Mouse (Mus musculus): ENCODE measurements around the gene Ap1m2. TPM values are rescaled to one million over a fixed set of nuclear protein-coding genes. Genes with fewer than 3 reads are reported as not detected.

The Ap1m2 gene
- 3.1 and 4.9 TPM in 2 replicates for total RNA-seq (2023)

GRCm38 (mm10) chr9:21312134-21312533 is at the start of gene Ap1m2:
TSS of gene Ap1m2 (minus strand) at chr9:21312337.

GRCm38 (mm10) chr9:21320619-21321512 is 8.7 kb upstream of the Ap1m2 start, which contains the start of gene Slc44a2:
TSS of gene Slc44a2 (plus strand) at chr9:21320698.

GRCm38 (mm10) chr9:21291022-21291787 is 20.9 kb downstream of the Ap1m2 start, which contains the start of gene Cdkn2d:
TSS of gene Cdkn2d (minus strand) at chr9:21291407.

GRCm38 (mm10) chr9:21287571-21288402 is 24.4 kb downstream of the Ap1m2 start, which contains the start of gene Kri1:
TSS of gene Kri1 (minus strand) at chr9:21287969.

GRCm38 (mm10) chr9:21265000-21265561 is 47.1 kb downstream of the Ap1m2 start, which contains the start of gene Atg4d:
TSS of gene Atg4d (plus strand) at chr9:21265293.

GRCm38 (mm10) chr9:21248326-21248725 is 63.8 kb downstream of the Ap1m2 start, which contains the start of gene S1pr5:
TSS of gene S1pr5 (minus strand) at chr9:21248443.

Other genes with a start within 250 kb of the Ap1m2 start
- gene Zglp1, start 245.2 kb downstream of the Ap1m2 start, total RNA-seq (2023), result 1.2 TPM in 1 of 2 replicates, not detected in the other
- gene Gm49373, start 239.2 kb downstream of the Ap1m2 start, total RNA-seq (2023), result 0.51 and 0.82 TPM in 2 replicates
- 5.1 and 13.1 TPM in 2 replicates for gene Fdx1l, start 238.7 kb downstream of the Ap1m2 start, total RNA-seq (2023)
- 2.6 and 6.7 TPM in 2 replicates for gene Gm38431, start 220.3 kb downstream of the Ap1m2 start, total RNA-seq (2023)
- 46.4 and 48.2 TPM in 2 replicates for gene Raver1, start 220.3 kb downstream of the Ap1m2 start, total RNA-seq (2023)
- gene Tyk2, start 181.1 kb downstream of the Ap1m2 start, total RNA-seq (2023), result 36.5 and 51.5 TPM in 2 replicates
- 67.0 and 69.7 TPM in 2 replicates for gene Cdc37, start 162.4 kb downstream of the Ap1m2 start, total RNA-seq (2023)
- 4.1 and 5.6 TPM in 2 replicates for gene Pde4a, start 146.6 kb downstream of the Ap1m2 start, total RNA-seq (2023)
- gene Keap1, start 73.0 kb downstream of the Ap1m2 start, total RNA-seq (2023), result 22.5 and 23.8 TPM in 2 replicates
- gene S1pr5, start 63.9 kb downstream of the Ap1m2 start, total RNA-seq (2023), result 0.98 and 1.0 TPM in 2 replicates
- gene Atg4d, start 47.0 kb downstream of the Ap1m2 start, total RNA-seq (2023), result 42.8 and 57.4 TPM in 2 replicates
- 85.9 and 120 TPM in 2 replicates for gene Kri1, start 24.4 kb downstream of the Ap1m2 start, total RNA-seq (2023)
- 134 and 138 TPM in 2 replicates for gene Cdkn2d, start 20.9 kb downstream of the Ap1m2 start, total RNA-seq (2023)
- gene Slc44a2, start 8.4 kb upstream of the Ap1m2 start, total RNA-seq (2023), result 108 and 125 TPM in 2 replicates
- 44.6 and 51.6 TPM in 2 replicates for gene Ilf3, start 55.5 kb upstream of the Ap1m2 start, total RNA-seq (2023)
- gene Qtrt1, start 99.5 kb upstream of the Ap1m2 start, total RNA-seq (2023), result 26.3 and 30.6 TPM in 2 replicates
- 246 and 306 TPM in 2 replicates for gene Dnm2, start 112.6 kb upstream of the Ap1m2 start, total RNA-seq (2023)
- 4.2 and 5.8 TPM in 2 replicates for gene Tmed1, start 197.9 kb upstream of the Ap1m2 start, total RNA-seq (2023)
- gene AB124611, start 213.8 kb upstream of the Ap1m2 start, total RNA-seq (2023), result 229 and 277 TPM in 2 replicates
- 23.2 and 33.9 TPM in 2 replicates for gene Carm1, start 234.6 kb upstream of the Ap1m2 start, total RNA-seq (2023)